Mouse (Mus musculus) 3134 (cell line): ENCODE measurements around the gene Maneal.

Experiments used
- DNase-seq: peaks from one replicate; pipeline ENCODE4 v3.0.0-alpha.2; 2011; ENCODE audit warnings: low spot score; ENCODE audit not compliant: insufficient read length; ENCODE audit errors: extremely low read depth

The Maneal gene

DNA sequence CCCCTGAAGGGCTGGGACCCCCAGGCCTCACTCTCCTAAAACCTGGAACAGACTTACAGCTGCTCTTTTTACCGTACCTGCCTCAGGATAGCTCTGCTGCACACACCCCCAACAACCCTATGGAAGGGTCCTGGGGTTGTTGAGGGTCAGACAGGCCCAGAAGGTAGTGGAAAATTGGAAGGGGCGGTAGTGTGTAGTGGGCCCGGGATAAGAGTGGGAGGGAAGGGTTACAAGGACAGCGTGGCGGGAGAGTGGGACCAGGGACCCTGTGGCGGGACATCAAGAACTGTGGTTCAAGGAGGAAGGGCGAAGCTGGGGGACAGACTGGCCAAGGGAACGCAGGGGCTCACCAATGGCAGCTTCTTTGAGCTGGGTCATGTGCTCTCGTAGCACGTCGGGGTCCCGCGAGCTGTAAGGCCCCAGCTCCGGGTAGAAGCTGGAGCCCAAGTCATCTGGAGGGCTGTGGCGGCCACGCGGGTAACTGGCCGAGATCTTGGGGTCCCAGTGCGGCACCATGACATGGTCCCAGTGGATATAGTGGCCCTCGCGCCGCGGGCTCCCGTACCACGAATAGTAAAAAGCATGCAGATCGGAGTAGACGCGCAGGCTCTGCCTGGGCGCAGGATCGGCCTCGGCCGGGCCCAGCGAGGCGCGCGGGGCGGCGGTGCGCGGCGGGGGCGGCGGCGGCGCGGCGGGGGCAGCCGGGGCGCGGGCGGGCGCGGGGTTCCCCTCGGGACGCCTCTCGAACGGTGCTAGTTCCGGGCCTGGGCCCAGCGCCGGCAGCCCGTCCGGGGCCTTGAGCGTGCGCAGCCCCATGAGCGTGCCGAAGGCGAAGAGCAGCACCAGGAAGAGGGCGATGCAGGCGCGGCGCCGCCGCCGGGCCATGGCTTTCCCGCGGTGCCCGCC, at the start of gene Maneal:
Gene Maneal (minus strand): TSS at position 889 of the 906 bp plus-strand sequence.
- DNase-seq = no peak

DNA sequence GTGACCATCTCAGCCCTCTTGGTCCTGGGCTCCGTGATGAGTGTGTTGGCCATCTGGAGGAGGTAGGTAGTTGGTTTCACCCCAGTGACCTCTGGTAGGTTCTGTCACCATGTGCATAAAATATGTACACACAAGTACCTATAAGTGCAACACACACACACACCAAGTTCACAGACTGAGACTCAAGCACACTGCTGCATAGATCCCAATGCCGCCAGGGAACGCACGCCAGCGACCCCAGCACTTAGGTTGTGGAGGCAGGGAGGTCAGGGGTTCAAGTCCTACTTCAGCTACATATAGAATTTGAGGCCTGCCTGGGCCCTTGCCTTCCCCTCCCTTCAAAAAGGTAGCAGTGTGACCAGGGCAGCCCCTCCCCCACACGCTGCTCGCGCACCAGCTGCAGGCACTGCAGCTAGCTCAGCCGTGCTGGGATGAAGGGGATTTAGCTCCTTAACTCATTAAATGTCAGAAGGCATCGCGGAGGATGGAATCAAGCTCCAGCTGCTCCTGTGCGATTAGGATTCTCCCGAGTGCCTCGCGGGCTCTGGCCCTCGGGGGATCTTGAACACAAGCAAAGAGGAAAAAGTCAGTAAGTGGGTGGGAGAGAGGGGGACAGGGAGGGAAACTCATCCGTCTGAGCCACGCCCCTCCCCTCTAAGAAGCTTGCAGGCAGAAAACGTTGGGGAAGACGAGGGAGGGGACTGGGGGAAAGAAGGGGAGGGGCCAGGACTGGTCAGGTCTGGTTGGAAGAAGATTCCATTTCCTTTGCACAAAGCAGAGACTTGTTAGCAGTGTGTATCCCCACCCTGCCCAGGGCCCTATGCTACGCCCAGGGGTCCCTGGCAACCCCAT, 44.2 kb upstream of the Maneal start:
- no peak for DNase-seq

DNA sequence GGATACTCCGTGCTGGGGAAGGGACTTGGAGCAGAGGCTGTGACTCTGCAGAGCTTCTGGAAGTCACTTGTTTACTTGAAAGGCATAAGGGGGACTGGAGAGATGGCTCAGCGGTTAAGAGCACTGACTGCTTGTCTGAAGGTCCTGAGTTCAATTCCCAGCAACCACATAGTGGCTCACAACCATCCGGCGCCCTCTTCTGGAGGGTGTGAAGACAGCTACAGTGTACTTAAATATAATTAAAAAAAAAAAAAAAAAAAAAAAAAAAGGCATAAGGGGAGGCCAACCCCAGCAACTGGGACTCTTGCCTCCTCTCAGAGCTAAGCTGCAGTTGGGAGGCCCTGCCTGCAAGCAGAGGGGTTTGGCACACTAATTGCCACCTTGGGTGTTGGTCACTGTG, 43.4 kb upstream of the Maneal start:
- DNase-seq = no peak

DNA sequence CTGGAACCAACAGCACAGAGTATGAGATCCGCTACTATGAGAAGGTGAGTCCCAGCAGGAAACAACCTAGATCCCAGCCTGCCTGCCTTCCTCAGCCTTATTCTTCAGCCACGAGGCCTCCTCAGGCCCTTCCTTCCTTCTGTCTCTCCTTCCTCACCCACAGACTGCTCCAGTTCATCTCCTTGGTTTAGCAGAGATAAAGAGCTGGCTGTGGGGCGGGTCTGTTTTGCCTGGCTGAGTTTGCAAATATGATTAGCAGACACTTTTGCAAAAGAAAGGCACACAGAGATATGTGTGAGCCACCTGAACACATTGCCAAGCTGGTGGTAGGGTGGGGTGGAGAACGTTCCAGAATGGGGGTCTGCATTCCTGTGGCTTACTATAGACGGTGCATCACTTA, 37.9 kb upstream of the Maneal start:
- DNase-seq = no peak

DNA sequence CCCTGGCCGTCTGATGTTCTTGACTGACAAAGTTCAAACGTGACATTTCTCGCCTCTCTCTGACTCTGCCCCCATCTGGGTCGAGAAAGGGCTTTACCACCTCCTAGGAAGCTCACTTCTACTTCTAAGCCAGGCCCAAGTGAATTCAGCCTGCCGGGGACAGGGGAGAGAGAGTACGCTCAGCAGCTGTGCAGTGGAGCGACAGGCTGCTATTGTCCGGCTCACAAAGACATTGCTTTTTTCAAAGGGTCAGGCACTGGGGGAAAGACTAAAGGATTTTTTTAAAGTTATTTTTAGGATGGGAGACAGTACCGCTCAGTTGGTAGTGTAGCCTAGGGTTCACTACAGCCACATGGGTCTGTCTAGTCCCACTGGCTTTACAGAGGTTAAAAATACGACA, 36.5 kb upstream of the Maneal start:
- DNase-seq = no peak

DNA sequence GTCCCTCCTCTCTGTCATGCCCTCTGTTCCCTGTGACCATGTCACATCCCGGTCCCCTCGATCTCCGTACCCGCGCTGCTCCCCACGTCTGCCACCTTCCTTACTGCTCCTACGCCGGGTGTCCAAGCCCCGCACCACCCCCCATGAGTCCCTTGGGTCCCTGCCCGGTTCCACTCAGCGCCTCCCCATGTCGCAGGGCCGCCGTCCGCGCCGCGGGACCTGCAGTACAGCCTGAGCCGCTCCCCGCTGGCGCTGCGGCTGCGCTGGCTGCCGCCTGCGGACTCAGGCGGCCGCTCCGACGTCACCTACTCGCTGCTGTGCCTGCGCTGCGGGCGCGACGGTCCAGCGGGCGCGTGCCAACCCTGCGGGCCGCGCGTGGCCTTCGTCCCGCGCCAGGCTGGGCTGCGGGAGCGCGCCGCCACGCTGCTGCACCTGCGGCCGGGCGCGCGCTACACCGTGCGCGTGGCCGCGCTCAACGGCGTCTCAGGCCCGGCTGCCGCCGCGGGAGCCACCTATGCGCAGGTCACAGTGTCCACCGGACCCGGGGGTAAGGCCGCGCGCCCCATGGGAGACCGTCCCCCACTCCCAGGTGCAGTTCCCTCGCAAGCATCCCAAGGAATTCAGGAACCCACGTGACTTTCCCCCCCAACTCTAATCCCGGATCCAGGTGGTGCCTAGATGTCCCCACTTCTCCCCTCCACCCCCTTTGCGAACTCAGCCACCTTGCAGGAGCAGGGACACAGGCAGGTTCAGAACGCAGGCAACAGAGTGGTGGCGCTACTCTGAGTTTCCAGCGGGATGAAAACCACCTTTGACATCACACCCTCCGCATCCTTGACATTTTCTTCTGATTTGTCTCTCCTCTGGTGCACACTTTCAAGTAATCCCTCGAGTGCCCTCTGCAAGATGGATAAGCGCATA, 32.8 kb upstream of the Maneal start:
- DNase-seq = no peak

DNA sequence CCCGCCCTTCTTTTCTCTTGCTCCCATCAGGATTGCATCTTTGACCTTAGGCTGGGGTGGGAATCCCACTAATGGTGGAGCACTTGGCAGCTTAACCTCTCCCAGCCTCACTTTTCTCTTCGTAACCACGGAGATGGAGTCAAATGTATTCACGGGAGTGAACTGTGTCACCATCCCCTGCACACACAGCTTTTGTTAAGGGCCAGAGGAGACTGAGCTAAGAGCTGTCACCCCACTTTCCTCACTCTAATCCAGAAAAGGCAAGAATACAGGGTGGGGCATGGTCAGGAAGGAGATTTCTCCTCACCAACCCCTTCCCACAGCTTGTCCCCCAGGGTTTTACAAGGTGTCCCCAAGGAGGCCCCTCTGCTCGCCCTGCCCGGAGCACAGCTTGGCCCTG, 31.8 kb upstream of the Maneal start:
- no peak for DNase-seq

DNA sequence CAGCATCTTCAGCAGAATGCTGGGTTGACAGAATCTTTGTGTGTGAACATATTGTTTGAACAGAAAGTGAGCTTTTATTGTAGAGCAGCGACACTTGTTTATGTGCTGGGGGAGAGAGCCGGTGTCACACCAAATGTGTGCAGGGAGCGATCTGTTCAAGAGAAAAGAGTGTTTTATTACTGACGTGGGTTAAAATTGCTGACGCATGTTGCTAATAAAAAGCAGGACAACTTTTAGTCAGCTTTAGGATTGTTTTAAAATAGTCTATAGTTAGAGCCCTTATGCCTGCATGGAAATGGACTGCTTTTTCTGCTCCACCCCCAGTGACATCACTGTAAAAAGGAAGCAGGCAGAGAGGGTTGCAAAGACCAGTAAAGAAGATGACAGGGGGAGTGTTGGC, 28.9 kb upstream of the Maneal start:
- no peak for DNase-seq

DNA sequence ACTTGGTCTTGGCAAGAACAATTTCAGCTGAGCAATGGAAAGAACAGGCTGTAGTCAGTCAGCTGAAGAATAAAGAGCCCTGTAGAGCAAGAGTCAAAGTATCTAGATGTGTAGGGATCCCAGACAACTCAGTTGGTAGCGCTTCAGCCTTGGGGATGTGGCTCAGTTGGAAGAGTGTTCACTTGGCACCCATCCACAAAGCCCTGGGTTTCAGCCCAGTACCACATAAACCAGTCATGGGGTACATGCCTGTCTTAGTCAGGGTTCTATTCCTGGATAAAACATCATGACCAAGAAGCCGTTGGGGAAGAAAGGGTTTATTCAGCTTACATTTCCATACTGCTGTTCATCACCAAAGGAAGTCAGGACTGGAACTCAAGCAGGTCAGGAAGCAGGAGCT, 28.0 kb upstream of the Maneal start:
- DNase-seq = no peak

DNA sequence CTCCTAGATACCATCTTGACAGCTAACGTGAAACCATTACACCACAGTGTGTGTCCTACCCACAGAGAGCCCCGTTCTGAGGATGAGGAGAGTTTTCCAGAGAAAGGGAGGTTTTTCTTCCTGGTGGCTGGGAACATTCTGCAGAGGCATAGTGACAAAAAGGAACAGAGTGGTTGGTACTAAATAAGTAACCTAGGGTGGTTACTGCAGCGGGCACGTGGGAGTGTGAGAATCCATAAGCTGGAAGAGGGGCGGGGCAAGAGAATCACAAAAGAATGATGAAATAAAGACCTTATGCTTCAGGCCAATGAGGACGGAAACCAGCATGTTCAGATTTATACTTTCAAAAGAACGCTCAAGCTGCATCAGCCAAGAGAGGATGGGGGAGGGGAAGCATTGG, 26.7 kb upstream of the Maneal start:
- no peak for DNase-seq

DNA sequence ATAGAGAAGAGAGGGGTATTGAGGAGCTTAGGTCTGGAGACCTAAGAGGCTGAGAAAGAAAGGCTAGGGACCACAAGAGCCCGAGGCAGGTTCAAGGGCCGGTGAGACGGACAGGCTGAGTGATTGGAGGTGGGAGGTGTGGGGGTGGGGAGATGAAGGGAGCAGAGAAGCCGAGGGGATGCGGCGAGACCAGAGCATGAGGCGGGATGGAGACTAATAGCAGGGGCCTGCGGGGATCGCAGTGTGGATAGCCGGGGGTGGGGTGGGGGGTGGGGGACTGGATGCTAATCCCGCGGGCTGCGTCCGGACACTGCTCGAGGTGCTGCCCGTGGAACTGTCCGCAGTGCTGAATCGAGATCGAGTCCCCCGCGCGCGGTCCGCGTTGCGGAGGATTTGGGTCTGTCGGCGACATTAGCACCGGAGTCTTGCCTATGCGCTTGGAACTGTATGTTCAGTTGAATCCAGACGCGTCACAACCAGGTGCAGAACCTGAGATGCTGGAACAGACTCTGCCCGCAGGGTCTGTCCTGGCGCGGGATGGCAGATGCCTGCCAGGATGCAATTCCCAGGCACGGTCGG, 20.3 kb upstream of the Maneal start:
- DNase-seq = no peak

DNA sequence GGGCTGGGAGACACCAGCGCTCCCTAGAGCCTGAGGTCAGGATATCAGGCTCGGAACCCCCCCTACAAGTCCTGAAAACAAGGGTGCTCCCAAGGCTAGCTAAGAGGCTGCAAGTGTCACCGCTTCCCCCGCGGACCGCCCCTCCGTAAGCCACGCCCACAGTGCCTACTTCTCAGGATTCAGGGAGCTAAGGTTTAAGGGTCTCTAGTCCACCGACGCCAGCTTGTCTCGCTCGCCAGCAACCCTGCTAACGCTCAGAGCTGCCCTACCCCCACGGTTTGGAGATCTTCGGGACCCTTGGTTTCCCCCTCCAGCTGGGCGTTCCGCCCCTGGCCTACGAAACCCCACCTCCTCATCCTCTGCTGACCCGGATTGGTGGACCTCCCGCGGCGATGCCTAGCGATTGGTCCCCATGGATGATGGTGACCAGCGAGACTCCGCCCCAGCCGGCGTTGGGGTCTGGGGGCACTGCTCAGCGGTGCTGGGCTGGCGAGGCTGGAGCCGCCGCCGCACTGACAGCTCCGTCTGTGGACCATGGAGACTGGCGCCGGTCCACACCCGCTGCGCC, 19.5 kb upstream of the Maneal start:
- no peak for DNase-seq

DNA sequence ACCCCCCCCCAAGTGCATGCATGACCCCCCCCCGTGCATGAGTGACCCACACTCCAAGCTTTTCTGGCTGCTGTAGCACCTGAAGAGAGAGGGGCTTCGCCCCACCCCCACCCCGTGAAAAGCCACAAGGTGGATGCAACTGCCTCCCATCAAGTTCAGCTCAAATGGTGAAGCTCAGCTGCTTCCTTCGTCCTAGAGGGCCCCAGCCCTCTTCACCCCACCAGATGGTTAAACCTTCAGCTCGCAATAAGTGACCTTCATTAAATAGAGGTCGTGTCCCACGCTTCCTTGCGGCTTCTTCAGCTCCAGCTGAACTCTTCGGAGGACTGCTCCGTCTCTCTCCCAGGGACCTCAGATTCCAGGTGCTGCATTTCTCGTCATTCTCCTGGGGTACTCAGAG, 18.6 kb upstream of the Maneal start, which contains the start of gene Epha10:
Gene Epha10 (plus strand): TSS at position 301 of the 400 bp plus-strand sequence.
- DNase-seq = no peak

DNA sequence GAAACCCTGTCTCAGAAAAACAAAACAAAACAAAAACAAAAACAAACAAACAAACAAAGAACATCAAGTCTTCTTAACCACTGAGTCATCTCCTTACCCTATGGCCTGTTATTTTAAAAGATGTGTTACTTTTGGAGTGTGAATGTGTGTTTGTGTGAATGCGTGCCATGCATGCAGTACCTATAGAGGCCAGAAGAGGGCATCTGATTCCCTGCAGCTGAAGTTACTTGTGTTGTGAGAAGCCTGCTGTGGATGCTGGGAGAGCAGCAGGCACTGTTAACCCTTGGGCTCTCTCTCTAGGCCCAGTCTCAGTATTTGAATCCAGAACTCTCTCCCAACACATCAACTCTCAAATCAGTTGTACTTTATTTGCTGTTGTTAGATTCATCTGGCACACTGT, 10.7 kb upstream of the Maneal start:
- DNase-seq = no peak

DNA sequence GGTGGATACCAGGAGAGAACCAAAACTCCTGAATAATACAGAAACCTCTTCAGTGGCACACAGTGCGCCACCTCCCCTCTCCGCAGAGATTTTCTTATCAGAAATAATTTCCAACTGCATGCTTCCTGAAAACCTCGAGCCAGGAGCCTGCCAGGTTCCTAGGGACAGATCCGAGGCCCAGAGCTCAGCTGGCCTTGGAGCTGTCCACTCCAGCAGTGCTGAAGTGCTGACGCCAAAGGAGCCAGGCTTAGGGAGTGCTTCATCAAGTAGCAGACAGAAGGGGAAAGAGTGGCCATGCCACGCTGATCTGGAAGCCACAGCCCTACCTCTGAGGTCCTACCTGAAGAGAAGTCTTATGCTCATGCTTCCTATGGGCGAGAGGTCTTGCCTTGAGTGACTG, 1.5 kb downstream of the Maneal start:
- no peak for DNase-seq

DNA sequence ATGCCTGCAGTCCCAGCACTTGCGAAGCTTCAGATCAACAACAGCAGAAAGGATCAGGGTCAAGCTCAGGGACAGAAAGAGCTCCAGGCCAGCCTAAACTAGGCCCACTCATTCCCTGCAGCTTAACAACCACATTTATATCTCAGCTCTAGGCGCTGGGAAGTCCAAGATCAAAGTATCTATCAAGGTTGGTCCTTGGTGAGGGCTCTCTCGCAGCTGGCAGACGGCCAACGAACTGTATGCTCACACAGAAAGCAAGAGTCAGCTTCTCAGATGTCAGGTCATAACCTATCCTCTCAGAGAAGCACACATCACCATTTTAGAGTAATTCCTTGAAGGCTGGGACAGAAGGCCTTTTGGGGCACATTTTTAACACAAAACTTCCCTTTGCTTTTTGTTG, 3.6 kb downstream of the Maneal start:
- no peak for DNase-seq

DNA sequence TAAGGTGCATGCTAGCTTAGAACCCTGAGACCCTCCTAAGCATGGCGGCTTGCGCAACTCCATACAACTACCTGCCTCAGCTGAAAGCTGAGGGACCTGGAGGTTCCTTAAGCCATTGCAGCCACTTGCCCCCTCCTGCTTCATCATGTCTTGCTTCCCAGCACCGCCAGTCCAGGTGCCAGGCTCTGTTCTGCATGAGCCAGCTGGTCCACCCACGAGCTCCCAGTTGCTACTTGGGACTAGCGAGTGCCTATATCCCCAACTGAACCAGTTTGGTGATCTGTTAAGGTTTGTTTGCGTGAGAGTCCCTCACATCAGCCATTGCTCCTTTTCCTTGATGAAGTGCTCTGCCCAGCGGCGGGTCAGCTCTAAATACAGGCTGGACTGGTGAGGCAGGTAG, 5.7 kb downstream of the Maneal start:
- DNase-seq = no peak

DNA sequence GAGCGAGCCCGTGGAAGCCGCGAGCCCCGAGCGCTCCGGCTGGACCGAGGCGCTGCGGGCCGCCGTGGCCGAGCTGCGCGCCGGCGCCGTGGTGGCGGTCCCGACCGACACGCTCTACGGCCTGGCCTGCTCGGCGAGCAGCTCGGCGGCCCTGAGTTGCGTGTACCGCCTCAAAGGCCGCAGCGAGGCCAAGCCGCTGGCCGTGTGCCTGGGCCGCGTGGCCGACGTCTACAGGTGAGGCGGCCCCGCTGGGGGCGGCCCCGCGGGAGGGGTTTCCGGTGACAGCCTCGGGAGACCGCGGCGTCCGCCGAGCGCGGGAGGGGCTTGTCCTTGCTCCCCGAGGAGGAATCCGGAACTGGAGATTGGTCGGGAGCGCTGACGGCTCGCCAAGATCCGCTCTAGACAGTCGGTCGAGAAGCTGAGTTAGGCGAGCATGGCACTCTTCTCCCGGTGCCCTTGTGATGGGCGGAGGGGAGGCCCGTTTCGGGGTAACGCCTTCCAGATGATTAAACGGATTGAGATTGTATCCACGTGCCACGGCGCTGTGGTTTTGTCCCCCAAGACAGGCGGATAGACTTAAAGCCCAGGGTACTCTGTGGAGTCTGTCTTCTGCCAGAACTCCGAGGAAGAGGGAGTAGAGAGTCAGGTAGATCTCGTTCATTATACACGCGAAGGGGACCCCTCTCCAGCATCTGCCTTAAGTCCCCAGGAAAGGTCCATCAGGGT, 10.9 kb downstream of the Maneal start, which contains the start of gene 1110065P20Rik:
Gene 1110065P20Rik (minus strand): TSS at position 264 of the 726 bp plus-strand sequence.
- DNase-seq = peak; percentile 84

DNA sequence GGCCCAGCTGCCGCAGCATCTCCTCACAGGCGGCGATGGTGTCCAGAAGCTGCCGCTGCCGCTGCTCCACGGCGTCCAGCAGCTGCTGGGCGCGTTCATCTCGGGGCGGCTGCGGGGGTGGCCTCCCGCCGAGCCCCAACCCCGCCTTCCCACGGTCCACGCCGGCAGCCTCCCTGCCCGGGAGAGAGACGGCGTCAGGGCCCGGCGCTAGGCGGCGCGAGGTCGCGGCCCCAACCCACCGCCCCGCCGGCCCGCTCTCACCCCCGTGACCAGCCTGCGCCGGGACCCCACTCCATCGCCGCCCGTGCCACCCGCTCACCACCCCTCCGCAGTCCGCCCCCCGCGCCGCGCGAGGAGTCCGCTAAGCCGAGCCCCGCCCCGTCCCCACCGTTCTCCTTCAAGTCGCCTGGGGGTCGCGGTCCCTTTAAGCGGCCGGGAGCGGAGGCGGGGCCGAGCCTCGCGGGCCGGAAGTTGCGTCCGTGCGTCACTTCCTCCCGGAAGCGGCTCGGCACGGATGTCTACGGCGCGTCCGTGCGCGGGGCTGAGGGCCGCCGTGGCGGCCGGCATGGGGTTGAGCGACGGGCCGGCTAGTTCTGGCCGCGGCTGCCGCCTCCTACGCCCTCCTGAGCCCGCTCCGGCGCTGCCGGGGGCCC, 11.6 kb downstream of the Maneal start, which contains the start of gene Yrdc:
Gene Yrdc (plus strand): TSS at position 419 of the 653 bp plus-strand sequence.
- peak; percentile 95 for DNase-seq
